Mouse (Mus musculus) heart, postnatal 14 days (tissue): ENCODE results near the gene Gp9. TPM values are rescaled to one million over a fixed set of nuclear protein-coding genes. Genes with fewer than 3 reads are reported as not detected.

ENCODE experiments used
- DNase-seq, 2 experiments: peaks; one replicate each; pipeline ENCODE4 v3.0.0; 2021 to 2022
- intact Hi-C: fragments of 180-260 bp; cut with DNase I; formaldehyde crosslinking; loops from one replicate; pipeline ENCODE4 v1.15.1; 2025
- total RNA-seq, 2 experiments: library from RNA; stranded (reverse); gene quantifications; 2 replicates each; pipeline ENCODE4 v1.2.3; 2021

Gp9 gene
- total RNA-seq, 2 experiments from 2014 or later = 0.33 to 1.0 TPM

- no peak for DNase-seq
- intact Hi-C loops = no loop called here
These were observed 2.9 kb downstream of the Gp9 start for GRCm38 (mm10) chr6:87780546-87781301.

DNA sequence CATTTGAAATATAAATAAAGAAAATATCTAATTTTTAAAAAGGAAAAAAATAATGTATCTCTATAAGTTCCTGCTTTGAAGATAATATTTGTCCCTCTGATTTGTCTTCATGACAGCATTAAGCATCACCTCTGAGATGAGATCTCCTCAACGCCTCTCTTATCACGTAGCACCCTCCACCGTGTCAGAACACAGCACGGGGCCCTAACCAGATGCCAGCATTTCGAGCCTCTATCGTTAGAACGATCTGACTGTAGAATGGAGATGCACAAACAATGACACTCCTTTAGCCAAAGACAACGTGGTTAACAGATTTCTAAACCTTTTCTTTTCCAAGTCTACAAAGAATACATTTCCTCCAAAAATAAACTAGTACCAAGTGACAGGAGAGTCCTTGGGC is 6.2 kb downstream of the Gp9 start:
- no peak for DNase-seq
- intact Hi-C loops = no loop called here

DNA sequence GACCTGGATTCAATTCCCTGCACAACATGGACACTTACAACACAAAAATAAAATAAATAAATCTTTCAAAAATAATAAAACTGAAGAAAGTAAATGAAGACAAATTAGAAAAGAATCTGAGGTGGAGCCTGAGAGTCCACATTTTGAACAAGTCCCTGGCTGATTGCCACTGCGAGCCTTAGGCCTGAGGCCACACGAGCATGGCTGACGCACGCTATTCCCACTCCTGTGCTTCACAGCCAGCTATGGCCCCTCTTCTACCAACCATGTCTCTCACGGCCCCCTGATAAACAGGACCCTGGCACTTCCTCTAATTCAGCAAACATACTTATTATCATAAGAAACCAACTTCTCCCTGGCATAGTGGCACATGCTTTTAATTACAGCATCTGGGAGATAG is 8.7 kb downstream of the Gp9 start:
- DNase-seq = no peak
- intact Hi-C loops = no loop called here

DNA sequence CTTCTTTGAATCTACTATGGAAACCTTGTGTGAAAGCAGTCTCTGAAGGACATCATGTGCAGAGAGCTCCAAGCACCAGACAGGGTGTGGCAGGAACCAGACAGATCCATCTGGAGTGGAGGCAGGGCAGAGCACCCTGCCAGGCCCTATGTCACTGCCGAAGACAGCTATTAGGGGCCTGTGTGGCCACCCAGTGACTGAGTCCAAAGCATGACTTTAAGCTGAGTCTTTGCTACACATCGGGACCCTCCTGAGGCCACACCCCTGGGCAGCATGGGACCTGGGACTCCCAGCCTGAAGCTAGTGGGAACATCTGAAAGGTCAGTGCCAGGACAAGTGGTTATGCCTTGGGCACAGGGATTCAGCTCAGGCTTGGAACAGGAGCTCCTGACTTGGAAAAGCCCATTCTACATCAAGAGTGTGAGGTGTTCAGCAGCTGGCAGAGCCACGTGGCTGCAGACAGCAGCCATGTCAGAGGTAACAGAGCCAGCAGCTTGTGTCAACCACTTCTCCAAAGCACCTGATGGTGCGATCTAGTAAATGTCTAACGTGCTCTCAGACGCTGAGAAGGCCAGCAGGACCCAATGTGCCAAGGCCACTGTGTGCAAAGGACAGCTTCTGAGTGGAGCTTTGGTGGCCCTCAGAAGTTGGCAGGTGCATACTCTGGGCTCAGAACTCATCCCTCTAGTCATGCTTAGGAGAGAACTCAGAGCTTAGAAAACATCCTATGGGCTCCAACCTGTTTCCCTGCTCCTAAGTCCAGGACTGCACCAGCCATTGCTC is 9.4 kb downstream of the Gp9 start:
- DNase-seq = peak; percentile 37 to 45

GRCm38 (mm10) chr6:87788266-87788895 is 10.5 kb downstream of the Gp9 start:
- intact Hi-C loops = no loop called here
- DNase-seq = no peak

More for the DNA sequence above, 9.4 kb downstream of the Gp9 start:
- intact Hi-C loops = no loop called here

DNA sequence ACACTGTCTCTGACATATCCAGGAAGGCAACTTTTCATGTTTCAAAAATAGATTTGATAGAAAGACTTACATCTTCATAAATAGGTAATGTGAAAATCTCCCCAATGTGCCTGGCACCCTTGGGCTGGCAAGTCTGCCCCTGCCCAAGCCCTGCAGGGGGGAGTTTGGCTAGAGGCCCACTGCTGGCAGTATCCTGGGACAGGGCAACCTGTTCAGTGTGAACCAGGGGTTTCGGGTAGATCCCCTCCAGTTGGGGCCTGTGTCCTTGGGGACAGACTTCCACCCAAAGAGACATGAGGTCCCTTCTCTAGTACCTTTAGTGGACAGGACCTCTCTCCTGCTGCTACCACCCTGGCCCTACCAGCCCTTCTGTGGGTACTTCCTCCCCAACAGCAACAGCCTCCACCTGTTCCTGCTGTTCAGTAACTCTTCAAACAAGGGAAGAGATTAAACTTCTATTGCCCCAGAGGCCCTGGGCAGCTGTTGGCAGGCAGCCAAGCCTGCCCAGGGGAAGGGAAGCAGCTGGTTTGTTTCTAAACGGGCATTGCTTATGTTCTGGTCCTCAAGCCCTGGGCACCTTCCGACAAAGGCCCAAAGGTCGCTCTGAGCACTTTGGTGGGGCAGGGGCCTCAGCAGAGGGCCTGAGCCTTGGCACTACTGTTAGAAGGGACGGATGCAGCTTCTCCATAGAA is 11.2 kb downstream of the Gp9 start:
- DNase-seq = peak; percentile 54 to 60
- intact Hi-C loops = no loop called here

DNA sequence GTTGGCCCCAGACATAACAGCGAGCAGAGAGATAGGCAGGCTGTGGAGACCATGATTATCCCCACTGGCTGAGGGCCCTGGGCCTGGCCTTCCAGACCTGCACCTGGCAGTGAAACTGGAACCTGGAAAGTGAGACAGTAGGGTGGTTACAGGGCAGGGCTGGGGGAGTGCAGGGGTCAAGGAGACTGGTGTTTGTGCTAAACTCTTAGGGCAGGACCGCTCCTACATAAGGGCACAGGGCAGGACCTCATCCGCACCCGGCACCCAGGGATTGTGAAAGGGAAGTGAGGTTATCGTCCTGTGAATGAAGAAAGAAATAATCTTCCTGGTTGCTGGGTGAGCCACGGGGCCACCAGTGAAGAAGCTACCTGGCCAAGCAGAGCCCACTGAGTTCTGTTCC is 11.9 kb downstream of the Gp9 start:
- intact Hi-C loops = no loop called here
- no peak for DNase-seq

- no peak for DNase-seq
- intact Hi-C loops = no loop called here
These were observed 13.1 kb downstream of the Gp9 start for GRCm38 (mm10) chr6:87790779-87791480.

DNA sequence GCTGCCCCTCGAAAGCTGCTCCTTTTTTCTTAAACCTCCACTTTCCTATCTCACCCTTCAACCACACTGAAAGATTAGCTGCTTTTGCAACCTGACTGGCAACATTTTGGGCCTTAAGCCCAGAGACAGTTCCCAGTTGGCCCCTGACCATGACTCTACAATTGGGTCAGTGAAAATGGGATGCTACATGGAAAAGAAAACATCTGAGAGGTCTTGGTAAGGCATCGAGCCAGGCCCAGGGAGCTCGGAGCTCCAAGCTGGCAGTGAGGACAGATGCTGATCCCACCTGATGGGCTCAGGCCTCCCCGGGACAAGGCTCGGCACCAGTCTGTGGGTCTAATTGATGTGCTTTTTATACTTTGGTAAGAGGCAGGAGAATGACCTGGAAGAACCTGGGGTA is 14.0 kb downstream of the Gp9 start:
- intact Hi-C loops = no loop called here
- no peak for DNase-seq

DNA sequence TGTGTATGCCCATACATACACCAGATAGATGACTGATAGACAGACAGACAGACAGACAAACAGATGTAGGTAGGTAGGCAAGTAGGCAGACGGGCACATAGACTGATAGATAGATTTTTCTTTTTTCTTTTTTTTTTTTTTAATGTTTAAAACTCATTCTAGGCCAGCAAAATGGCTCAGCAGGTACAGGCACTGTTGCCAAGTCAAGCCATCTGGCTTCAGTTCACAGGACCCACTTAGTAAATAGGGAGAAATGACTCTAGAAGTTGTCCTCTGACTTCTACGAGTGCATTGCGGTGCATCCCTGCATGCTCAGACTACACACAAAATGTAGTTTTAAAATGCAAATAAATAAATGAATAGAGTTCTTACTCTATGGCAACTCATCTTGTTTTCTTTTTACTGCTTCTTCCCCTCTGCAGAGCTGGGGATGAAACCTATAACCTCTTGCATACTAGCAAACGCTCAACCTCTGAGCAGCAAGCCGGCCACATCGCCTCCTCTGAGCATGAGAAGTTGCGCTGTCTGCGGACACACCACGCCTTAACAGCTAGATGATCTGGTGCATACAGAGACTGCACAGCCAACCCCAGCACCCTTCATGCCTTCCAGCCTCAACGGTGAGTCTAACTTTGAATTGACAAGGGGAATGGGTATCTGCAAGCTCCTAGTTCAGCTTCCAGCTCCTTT is 16.1 kb downstream of the Gp9 start:
- intact Hi-C loops = no loop called here
- no peak for DNase-seq

DNA sequence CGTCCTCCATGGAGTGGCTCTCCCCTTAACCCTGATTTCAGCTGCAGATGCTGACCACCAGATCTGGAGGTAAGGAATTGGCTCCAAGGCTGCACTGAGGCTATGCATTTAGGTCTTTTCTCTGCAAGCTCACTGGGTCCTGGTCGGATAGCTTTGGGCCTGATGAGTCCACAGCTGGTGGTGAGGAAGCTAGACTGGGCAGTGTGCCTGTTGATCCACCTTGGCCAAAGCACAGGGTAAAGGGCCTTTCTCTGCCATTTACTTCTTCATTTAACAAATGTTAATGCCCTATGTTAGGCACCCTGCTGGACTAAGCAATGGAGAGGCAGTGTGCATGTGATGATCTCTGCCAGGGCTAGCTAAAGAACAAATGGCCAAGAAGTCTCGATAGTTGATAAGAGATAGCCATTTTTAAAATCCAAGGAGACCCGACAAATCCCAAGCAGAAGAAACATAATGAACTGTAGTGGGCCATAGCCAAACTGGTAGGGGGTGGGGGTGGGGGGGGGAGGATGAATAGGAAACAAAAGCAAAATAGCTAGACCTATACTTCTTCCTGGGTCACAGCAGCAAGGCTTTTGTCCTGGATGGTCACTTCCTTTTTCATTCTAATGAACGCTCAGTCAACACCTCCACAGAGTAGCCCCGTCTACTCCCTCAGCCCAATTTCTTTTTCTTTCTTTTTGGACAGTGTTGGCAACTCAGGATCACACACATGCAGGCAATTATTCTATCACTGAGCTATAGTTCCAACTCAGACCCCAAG is 17.7 kb downstream of the Gp9 start:
- no peak for DNase-seq
- intact Hi-C loops = no loop called here

- intact Hi-C loops = no loop called here
These were observed 18.5 kb downstream of the Gp9 start for GRCm38 (mm10) chr6:87796251-87796880.

GRCm38 (mm10) chr6:87797321-87797720 is 19.4 kb downstream of the Gp9 start:
- no peak for DNase-seq
- intact Hi-C loops = no loop called here

More at GRCm38 (mm10) chr6:87796251-87796880, 18.5 kb downstream of the Gp9 start:
- DNase-seq = no peak

DNA sequence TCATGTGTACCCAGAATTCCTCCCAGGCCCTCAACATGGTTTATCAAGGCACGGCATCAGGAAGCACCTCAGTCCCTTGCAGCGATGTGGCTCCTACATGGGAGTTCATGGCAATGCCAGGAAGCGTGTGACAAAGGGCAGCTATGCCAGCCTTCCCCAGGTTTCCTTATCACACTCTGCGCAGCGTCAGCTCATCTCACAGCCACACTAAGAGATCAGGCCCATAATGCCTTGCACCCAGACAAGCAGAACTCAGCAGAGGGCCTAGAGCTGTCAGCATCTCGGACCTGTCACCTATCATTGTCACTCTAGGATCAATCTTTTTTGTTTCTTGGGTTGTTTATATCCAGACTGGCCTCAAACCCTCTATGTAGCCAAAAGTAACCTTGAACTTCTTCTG is 21.7 kb downstream of the Gp9 start:
- no peak for DNase-seq
- intact Hi-C loops = no loop called here

- no peak for DNase-seq
- intact Hi-C loops = no loop called here
These were observed 24.6 kb downstream of the Gp9 start for GRCm38 (mm10) chr6:87802462-87802861.

DNA sequence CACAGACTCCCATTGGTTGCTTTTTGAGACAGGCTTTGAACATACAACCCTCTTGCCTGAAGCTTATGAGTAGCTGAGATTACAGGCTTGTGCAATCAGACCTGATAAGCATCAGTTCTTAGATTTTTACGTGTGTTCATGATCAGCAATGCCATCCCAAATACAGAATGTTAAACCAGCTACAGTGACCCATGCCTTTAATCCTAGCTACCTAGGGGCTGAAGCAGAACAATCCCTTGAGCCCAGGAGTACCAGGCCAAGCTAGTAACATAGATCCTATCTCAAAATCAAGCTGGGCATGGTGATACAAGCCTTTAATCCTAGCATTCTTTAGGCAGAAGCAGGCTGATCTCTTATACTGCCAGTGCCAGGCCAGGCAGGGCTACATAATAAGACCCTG is 26.2 kb downstream of the Gp9 start:
- DNase-seq = no peak
- intact Hi-C loops = no loop called here

DNA sequence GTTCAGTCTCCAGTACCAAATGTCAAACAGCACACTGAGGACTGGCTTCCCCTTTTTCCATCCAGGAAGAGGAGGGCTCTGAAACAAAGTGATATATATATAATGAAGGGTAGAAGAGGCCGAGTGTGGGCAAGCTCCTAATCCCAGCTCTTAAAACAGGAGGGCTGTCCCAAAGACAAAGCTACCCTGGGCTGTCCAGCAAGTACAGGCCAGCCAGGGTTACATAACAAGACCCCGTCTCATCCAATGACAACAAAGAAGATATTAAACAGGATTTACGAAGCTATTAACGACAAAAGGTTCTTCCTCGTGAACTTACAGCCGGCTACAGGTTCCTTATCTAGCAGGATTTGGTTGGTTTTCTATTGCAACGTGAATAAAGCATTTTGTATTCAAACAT is 27.0 kb downstream of the Gp9 start:
- intact Hi-C loops = no loop called here
- no peak for DNase-seq

DNA sequence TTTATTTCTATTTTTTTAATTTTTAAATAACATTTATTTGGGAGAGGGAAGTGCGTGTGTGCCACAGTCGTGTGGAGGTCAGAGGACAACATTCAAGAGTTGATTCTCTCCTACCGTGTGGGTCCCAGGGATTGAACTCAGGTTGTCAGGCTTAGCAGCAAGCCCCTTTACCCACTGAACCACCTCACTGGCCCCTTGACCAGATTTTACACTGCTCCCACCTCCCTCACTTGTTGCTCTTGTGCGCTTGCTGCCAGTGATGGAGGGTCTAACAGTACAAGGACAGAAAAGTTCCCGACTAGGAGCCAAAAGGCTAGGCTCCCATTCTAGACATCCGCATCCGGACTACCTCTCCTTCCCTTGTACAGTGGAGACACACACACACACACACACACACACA is 27.6 kb downstream of the Gp9 start:
- intact Hi-C loops = no loop called here
- DNase-seq = no peak

DNA sequence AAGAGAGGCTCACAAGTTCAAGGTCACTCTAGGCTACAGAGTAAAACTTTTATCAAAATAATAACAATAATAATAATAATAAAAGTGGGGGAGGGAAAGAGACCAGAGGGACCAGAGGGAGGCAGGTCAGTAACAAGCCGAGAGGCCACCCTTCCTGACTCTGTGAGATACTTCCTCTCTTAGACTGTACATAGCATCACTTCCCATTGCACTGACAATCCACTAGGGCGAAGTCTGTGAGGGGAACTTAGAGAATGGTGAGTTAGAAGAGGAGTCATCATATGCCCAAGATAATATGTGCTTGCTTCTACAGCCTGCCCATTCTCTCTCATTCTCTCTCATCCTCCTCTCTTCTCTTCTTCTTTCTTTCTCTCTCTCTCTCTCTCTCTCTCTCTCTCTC is 28.2 kb downstream of the Gp9 start:
- no peak for DNase-seq
- intact Hi-C loops = no loop called here
